Mouse (Mus musculus) heart, adult 18-20 months (tissue): ENCODE data around the gene Slu7. TPM values are rescaled to one million over a fixed set of nuclear protein-coding genes. Genes with fewer than 3 reads are reported as not detected.

ENCODE experiments used
- DNase-seq, 2 experiments: peaks; one replicate each; pipeline ENCODE4 v3.0.0; 2021 to 2022; ENCODE audit warnings: mixed read lengths in 1 of 2
- long read RNA-seq, 2 experiments: library from polyadenylated mRNA; stranded (forward); transcript quantifications; one replicate each; pipeline ENCODE4 v2.0.0; 2021
- total RNA-seq, 2 experiments: library from RNA; stranded (reverse); gene quantifications; 2 replicates each; pipeline ENCODE4 v1.2.3; 2021

Gene Slu7
- total RNA-seq: 10 to 100 TPM; 30.2 to 34.6 TPM
- long read RNA-seq, experiment 1, transcript Slu7-201 (16 exons, 3,625 nt): major isoform, 10 of 27 reads
- long read RNA-seq, experiment 1, partial matches to known transcripts: 3 of 27 reads
- long read RNA-seq, experiment 1, other reads (novel, unspliced or antisense): 14 of 27 reads
- long read RNA-seq, experiment 2, partial matches to known transcripts: 0 of 9 reads
- long read RNA-seq, experiment 2, other reads (novel, unspliced or antisense): 5 of 9 reads

DNA sequence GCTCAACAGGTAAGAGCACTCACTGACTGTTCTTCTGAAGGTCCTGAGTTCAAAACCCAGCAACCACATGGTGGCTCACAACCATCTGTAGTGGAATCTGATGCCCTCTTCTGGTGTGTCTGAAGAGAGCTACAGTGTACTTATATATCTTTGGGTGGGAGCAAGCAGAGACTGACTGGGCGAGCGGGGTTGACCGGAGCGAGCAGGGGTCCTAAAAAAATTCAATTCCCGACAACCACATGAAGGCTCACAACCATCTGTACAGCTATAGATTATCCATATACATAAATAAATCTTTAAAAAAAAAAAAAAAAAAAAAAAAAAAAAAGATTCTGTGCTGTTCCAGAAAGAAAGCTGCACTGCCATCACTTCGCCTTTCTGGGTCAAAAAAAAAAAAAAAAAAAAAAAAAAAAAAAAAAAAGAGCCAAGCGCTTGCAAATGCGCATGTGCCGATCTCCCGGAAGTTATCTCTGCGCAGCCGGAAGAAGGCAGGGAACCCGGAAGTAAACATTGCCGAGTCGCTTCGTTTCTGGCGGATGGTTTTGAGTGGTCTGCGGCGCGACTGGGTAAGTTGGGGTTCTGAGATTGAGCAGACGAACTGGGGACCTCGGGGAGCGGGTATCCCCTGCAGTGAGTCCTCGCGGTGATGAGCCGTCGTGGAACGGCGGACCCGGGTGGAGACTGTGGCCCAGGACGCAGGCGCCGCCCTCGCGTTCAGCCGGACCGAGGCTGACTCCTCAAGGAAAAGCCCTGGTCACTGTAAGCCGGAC, at the start of gene Slu7:
Slu7 (plus strand) TSS at position 491 of the 770 bp plus-strand sequence.
- peak; percentile 82 to 84 for DNase-seq

DNA sequence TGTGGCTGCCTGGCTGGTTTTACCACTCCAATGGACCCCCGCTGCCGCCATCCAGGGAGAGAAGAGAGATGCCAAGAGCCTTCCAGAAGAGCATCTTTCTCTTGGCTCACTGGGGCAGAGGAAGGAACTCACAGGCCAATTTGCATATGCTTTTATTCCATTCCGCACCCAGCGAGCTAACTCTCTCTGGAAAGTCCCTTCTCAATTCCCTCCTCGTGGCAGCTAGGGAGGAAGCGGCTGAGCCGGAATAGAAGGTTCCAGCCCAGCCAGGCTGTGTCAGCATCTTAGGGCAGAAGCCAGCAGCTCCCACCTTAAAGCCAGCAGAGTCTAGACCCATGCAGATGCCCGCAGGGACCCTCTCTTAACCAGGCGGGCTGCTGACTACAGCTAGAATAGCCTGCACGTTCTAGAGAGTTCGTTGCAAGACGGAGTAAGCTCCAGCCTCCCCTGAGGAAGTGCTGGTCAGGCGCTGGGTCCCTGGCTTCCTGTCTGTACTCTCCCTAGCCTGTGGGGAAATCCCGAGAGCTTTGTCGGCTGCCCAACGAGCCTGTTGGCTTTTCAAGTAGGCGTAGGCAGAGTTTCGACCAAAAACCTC, 48.4 kb upstream of the Slu7 start:
- DNase-seq: peak; percentile 73 to 86

DNA sequence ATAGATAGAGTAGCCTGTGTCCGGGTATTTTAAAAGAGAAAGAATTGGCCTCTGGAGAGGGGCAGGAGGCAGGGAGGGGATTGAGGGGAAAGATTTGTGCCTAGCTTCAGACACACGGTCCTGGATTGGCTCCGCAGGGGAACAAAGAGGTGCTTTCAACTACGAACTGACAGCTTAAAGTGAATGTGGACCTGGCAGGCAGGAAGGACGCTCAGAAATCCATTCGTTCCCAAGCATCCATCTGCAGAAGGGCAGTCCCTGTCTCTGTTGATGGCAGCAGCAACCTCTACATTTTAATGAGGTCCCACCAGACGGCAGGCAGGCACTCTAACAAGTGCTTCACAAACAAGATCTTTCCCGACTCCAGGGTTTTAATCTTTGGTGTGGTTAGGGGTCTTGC, 47.8 kb upstream of the Slu7 start:
- no peak for DNase-seq

DNA sequence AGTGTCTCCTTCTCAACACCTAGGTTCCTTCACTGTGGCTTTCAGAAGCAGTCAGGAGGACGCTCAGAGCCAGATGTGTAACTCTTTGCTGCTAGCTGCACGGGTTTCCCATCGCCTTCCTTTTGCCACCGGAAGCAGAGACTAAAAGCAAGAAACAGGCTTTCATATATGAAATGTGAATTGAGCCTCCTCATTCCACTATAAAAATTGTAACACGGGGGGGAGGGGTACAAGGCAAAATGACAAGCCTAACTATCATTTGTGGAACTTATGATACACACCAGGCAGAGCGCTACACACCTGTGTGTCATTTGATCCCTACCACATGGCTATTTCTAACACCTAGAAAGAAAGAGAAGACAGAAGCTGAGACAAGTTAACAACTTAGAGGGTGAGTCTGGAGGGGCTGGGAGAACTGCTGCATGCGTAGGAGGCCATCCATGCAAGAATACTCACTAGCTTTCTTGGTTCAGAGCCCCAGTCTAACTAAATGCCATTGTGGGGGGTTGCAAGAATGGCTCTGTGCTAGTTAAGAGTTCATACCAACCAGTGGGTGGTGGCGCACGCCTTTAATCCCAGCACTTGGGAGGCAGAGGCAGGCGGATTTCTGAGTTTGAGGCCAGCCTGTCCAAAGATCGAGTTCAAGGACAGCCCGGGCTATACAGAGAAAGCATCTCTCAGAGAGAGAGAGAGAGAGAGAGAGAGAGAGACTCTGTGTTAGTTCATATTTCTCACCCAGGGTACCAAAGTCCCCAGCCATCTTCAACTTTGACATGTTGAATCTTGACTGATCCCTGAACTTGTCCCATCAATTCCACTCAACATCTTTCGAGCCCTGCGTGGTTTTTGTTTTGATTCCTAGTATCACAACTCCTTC, 46.3 kb upstream of the Slu7 start:
- no peak for DNase-seq

DNA sequence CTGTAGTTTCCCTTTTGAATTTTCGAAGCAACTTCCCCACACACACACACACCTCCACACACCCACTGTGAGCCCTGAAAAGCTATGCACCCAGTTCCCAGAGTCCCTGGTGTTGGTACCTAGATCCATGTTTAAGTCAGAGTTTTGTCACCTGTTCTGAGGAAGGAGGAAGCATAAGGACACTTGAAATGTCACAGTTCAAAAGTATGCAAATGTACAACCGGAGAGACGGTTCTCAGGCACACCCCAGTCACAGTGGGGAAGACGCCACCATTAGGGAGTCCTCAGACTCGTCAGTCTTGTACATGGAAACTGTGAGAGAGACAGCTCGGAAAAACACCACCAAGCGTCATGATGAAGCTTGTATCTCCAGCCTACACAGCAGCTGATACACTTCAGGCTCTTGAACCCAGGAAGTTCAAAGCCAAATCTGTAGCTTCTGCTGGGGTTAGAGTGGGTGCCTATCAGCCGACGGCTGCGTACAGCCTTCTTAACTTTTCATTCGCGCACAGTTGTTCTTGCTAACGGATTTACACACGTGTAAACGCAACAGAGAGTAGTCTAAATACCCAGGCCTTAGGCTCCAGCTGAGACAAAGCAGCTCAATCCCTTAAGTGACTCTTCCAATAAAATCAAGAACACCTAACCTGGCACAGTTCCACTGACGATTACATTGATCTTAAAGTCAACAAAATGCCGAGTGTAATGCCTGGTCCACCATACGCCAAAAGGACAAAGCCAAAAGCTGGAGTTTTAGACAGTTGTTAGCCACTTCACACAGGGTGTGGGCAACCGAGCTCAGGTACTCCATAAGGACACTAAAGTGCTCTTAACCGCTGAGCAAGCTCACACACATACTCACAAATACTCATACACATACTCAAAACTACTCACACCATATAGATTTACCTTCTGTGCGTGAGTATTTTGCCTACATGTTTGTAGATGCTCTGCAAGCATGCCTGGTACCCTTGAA, 45.1 kb upstream of the Slu7 start:
- DNase-seq: no peak

DNA sequence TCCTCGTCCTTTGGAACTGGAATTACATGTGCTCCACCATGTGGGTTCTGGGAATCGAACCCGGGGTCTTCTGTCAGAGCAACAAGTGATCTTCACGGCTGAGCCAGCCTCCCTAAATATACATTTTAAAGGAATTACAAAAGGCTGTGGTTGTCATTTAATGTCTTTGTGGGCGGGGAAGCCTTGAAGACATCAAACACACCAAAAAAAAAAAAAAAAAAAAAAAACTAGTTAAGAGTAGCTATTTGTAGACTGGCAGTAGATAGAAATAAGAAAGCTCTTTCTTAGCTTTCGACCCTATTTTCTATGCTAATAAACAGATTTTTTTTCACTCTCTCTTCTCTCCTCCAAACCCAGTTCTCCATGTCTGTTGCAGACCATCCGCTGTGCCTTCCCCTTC, 44.4 kb upstream of the Slu7 start:
- no peak for DNase-seq

DNA sequence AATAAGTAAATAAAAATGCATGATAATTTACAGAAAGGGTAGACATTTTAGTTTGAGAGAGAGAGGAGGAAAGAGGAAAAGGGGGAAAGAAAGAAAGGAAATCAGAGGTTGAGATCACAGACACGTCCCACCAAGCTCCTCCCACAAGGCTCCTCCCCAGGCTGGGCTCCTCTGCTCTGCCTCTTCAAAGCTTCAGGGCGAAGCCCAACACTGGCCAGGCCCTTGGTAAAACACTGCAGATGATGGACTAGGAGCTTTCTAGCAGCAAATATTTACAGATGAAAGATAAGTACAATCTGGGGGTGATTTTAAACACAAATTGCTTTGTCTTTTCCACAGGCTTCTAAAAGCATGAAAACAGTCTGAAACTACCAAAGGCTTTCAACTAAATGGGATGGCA, 40.8 kb upstream of the Slu7 start:
- DNase-seq: no peak

DNA sequence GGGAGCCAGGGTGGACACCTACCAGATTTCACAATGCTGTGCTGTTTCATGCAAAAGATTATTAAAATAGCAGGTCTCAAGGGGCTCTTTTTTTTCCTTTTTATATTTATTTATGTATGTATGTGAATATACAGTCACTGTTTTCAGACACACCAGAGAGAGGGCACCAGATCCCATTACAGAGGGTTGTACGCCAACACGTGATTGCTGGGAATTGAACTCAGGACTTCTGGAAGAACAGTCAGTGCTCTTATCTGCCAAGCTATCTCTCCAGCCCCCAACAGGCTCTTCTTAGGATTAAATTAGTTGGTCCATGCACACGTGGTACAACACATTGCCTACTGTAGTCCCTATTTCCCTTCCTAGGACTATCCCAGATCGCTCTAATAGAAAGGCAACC, 40.2 kb upstream of the Slu7 start:
- no peak for DNase-seq

DNA sequence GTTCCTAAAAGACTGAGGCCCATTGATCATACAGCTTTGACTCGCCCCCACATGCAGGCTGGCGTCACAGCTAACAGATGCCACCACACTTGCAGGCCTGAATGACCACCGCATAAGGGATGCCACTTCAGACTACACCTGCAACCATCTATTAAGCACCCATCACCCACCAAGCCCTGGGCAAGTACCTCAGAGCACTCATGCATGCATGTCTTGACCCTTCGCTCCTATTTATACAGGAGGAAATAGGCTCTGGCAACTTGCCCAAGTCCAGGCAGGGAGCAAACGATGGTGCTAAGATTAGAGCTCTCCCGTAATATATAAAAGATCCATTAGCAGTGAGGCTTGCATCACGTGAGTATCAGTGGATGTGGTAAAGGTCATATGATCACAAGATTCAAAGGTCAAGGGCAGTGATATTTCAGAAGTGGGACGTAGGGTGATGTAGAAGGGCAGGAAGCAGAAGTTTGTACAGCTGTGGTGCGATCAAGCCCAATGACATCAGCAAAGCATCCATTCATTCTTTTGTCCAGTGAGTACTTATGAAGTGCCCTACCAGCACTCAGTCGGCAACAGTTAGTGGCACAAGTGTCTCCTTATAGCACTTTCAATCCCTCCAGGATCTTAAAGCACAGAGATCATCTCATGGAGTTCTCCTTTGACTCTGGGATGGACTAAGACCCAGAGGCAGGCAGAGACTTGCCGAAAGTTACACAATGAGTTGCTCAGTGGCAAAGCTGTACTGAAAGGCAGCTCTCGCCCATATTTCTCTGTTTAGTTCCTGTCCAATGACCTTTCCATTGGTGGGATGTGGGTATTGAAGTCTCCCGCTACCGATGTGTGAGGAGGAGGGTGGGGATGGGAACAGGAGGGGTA, 38.2 kb upstream of the Slu7 start:
- DNase-seq: no peak

DNA sequence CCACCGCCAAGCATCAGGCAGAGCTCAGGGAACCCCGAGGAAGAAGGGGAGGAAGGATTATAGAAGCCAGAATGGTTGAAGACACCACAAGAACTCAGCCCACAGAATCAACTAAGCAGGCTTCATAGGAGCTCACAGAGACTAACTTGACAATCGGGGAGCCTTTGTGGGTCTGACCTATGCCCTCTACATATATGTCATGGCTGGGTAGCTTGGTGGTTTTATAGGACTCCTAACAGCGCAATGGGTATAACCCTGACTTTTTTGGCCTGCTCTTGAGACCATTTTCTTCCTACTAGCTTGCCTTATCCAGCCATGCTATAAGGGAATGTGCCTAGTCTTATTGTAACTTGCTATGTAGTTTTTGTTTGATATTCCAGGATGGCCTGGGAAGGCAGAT, 37.3 kb upstream of the Slu7 start:
- DNase-seq: no peak

DNA sequence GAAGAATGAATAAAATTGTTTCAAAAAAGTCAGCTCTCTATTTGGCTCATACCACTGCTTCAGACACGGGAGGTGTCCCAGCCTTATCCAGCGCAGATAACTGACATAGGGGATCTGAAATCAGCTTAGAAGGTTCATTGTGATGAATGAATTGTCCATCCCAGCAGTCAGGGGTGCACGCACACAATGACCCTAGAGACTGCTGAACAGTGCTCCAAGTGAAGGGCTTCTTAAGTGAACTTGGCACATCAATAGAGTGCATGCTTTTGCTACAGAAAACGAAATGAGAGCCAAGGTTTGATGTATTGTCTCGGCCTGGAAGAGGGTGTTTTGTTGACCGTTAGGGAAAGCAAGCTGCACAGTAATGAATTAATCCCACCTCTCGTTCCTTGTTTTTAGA, 36.9 kb upstream of the Slu7 start:
- DNase-seq: no peak

DNA sequence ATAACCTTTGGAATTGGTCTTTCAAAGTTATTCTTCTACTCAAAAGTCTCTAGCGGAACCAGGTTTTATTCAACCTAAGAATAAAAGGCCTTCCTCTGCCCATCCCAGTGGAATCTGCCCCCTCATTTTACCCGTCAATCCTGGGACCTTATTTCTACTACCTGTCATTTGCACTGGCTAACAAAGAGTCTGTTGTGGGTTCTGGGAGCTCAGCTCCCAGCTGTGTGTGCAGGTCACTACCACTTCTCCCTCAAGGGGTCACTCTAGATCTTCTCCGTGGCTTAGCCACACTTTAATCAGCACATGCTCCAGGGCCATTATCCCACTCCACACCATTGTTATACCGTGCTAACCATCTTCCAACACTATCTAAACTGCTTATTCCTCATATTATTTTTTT, 34.2 kb upstream of the Slu7 start:
- DNase-seq: no peak

DNA sequence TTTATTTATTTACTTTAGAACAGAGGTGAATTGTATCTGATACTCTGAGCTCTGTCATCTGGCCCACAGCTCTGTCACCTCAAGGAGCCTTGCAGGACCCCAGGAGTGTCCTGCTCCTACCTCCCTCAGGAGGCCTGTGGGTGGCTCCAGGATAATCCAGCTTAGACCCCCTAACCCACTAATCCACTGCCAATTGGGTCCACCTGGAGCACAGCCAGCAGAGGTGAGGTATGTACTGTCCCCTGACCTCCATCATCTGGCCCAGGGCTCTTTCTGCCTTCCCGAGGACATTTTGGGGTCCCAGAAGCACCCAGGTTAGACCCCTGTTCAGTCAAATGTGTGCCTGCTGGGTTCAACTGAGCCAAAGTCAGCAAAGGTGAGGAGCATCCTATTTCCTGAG, 33.4 kb upstream of the Slu7 start:
- DNase-seq: no peak

DNA sequence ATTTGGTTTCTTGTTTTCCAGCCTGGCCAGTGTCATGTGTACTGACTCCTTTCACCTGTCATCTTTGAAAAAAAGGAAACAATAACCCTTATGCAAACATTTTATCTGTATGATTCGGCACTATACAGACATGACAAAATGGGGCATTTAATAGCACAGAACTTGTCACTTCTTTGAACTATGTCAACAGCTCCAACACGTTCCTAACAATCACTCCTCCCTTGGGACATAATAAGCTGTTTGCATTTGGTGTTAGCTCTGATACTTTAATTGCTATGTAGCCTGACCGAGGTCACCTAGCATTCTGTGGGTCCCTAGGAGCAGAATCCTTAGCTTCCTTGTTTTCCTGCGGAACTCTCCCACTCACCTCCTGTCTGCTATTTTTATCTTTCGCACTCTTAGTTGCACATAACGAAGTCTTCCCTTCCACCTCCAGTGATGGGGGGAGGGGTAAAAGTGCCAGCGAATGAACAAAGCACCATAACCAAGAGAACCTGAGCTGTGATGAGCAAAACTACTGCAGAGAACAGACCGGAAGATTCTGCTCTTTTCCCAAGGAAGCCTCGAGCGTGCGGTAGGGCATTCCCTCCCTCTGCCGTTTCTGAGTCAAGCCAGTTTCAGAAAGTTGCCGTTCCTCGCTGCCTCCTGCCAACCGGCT, 29.3 kb upstream of the Slu7 start:
- no peak for DNase-seq

DNA sequence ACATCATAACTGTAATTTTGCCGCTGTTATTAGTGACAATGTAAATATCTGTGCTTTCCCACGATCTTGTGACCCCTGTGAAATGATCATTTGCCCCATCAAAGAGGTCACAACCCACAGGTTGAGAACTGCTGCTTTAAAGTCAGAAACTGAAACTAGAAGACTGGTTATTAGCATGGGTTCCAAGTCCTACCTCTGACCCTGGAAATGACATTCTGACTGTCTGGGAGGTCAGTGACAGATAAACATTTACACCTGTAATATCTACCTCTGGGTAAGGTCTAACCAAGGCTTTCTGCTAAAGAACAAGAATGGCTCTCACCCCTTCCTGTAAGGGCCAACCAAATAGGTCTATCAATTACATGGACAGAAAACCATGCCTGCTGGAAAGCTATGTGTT, 24.7 kb upstream of the Slu7 start:
- no peak for DNase-seq

DNA sequence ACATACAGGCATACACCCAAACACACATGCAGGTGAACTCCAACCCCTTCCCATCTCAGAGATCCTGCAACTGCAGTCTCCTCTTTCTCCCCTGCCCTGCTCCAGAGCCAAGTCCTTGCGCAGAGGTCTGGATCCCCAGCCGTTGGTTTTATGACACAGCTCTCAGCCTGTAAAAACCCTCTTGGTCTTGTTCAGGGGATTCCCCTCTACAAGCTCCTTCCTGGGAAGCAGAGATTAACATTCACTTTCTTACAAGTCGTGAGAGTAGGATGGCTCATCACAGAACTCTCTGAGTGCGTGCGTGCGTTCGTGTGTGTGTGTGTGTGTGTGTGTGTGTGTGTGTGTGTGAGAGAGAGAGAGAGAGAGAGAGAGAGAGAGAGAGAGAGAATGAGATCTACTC, 23.3 kb upstream of the Slu7 start:
- DNase-seq: no peak

DNA sequence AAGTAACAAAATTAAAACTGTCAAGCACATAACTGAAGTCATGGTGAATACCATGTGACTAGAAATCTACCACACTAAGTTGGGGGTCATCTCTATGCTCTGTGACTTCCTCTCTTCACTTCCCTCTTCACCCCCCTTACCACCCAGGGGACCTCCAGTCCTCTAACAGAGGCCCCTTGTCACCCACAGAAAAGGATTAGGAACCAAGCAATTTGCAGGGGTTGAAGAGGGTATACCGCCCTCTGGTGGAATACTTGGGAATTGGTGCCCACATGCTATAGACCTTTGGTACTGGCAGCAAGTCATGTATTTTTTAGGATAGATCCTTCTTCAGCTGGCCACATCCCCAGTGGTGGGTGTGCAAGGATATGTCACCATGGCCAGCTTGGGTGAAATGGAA, 22.1 kb upstream of the Slu7 start:
- peak; percentile 63 to 79 for DNase-seq

DNA sequence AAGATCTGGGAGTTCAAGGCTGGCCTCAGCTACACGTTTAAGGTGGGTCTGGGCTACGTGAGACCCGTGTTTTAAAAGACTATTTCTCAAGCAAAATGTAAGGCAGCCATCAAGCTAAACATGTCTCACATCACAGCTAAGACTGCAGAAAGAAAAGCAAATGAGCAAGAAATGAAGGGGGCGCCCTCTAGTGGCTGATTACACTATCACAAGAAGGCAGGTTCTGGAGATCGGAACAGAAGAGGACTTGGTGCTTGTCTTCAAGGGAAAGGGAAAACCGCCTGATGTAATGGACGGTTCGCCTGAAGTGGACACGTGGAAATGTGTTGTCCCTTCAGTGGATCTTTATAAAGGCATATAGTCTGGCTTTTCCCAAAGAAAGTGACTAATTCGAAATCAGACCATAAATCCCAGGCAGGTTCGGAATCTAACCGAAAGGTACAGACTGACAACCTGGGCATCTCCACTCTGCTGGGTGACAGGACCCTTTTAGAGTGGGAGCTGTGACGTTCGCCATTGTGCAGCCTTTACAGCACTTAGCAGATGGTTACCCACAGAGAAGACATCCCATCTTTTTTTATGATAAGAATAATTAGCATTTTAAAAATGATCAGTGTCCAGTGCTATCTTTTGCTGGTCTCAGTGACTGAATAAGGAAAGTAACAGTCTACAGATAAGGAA, 20.6 kb upstream of the Slu7 start:
- peak; percentile 61 to 87 for DNase-seq

DNA sequence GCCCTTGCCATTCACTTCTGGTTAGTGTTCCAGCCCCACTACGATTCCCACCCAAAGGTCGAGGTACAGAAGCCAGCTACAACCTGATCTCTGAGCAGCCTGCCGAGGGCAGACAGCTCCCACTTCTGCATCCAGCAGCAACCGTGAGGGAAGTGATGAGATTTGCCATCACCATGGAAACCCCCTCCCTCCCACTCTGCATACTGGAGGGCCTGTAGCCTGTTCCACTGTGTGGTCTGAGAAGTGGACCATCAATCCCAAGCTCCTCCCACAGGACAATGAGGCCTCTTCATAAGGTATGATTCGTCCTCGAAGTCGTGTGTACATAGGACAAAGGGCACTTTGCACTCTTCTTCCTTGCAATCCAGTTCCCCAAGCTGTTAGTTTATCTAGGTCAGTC, 16.3 kb upstream of the Slu7 start:
- DNase-seq: no peak
